Mouse (Mus musculus) midbrain, postnatal 0 days (tissue): Measurements from ENCODE around the gene Tmem219. TPM values are rescaled to one million over a fixed set of nuclear protein-coding genes. Genes with fewer than 3 reads are reported as not detected.

Source experiments
- ATAC-seq: fragments of 200-750 bp; cut with Nextera tagmentation; 2 replicates; pipeline ENCODE4 v1.8.0; 2017; ENCODE audit warnings: moderate number of reproducible peaks, mild to moderate bottlenecking, moderate TSS enrichment, moderate library complexity; ENCODE audit not compliant: low FRiP score
- DNase-seq: peaks from one replicate; pipeline ENCODE4 v3.0.0-alpha.2; 2015; ENCODE audit warnings: low spot score
- H3K27ac ChIP-seq: fragments of 300-500 bp; sonication (generic); 2 replicates; pipeline ENCODE4 v1.5.1; 2014; ENCODE audit warnings: low read depth, mild to moderate bottlenecking, low read length, mixed read lengths
- H3K27me3 ChIP-seq: fragments of 300-500 bp; sonication (generic); 2 replicates; pipeline ENCODE4 v1.6.1; 2014; ENCODE audit warnings: low read length, control low read depth, mixed read lengths; ENCODE audit not compliant: insufficient read depth
- H3K36me3 ChIP-seq: fragments of 300-500 bp; sonication (generic); 2 replicates; pipeline ENCODE4 v1.6.1; 2014; ENCODE audit warnings: low read length, control low read depth, mixed read lengths; ENCODE audit not compliant: insufficient read depth
- H3K4me1 ChIP-seq: fragments of 300-500 bp; sonication (generic); 2 replicates; pipeline ENCODE4 v1.6.1; 2014; ENCODE audit warnings: mild to moderate bottlenecking, control low read depth, antibody characterized with exemption, low read length, mixed read lengths; ENCODE audit not compliant: insufficient read depth
- H3K4me2 ChIP-seq: fragments of 300-500 bp; sonication (generic); 2 replicates; pipeline ENCODE4 v1.6.1; 2014; ENCODE audit warnings: low read depth, mild to moderate bottlenecking, low read length, mixed read lengths; ENCODE audit not compliant: poor library complexity, severe bottlenecking
- H3K4me3 ChIP-seq: fragments of 300-500 bp; sonication (generic); 2 replicates; pipeline ENCODE4 v1.5.1; 2014; ENCODE audit warnings: low read depth, mild to moderate bottlenecking, low read length, moderate library complexity
- H3K9ac ChIP-seq: fragments of 300-500 bp; sonication (generic); replicated peaks from 2 replicates; pipeline ENCODE4 v1.6.1; 2014; ENCODE audit warnings: mild to moderate bottlenecking, low read length, moderate library complexity, mixed read lengths; ENCODE audit not compliant: poor library complexity, severe bottlenecking
- H3K9me3 ChIP-seq: fragments of 300-500 bp; sonication (generic); 2 replicates; pipeline ENCODE4 v1.6.1; 2016; ENCODE audit warnings: low read length, control low read depth
- CTCF ChIP-seq: IDR thresholded peaks from 2 replicates; pipeline ENCODE4 v1.5.1; 2016; ENCODE audit warnings: antibody characterized with exemption, mild to moderate bottlenecking
- WGBS: fragments of 180-500 bp; shearing (Covaris S2); extraction: QIAGEN DNeasy Blood & Tissue Kit; methylation state at CpG from one replicate; pipeline ENCODE4 v1.1.7; 2014; 5-methylcytosine and 5-hydroxymethylcytosine counted together
- polyA plus RNA-seq: library from polyadenylated mRNA; unstranded; fragments of >200 nt; fragmentation: Nextera tagmentation; extraction: Ambion mirVana; gene quantifications from 2 replicates; pipeline ENCODE4 v1.2.1, GENCODE M21; 2015
- total RNA-seq: library from RNA; depleted of rRNA; stranded (reverse); fragments of >200 nt; gene quantifications from 2 replicates; pipeline ENCODE4 v1.2.3, GENCODE M21; 2014

Gene Tmem219
- total and polyA plus RNA-seq, 2 experiments from 2014 or later, result 24.7 to 36.4 TPM

- ATAC-seq (no peak), DNase-seq (no peak)
- peaks cover 3% of the 10 kb centered on the region; the same call in 1 of the 2 replicates for H3K4me1 ChIP-seq
- H3K9ac ChIP-seq, result no peak overlapping the region
- WGBS, result 77% methylated on average over 9 of the region's 9 CpGs
- no peaks in the 10 kb centered on the region for H3K27me3 ChIP-seq
- peaks cover 49% of the 10 kb centered on the region for H3K36me3 ChIP-seq
- H3K4me2 ChIP-seq, result no peak overlapping the region
- H3K9me3 ChIP-seq, result no peaks in the 10 kb centered on the region
- H3K27ac ChIP-seq, result no peak overlapping the region
- no peak overlapping the region for H3K4me3 ChIP-seq
- TF ChIP-seq CTCF, result no peak
These were observed 65.8 kb downstream of the Tmem219 start for GRCm38 (mm10) chr7:126856741-126857420.

GRCm38 (mm10) chr7:126855641-126856040 lies 67.1 kb downstream of the Tmem219 start:
- Histone ChIP-seq H3K9ac (no peak overlapping the region), H3K36me3 (peaks cover 59% of the 10 kb centered on the region), H3K9me3 (no peaks in the 10 kb centered on the region), H3K4me1 (no peaks in the 10 kb centered on the region), H3K4me3 (no peak overlapping the region), H3K4me2 (no peak overlapping the region), H3K27ac (no peak overlapping the region), H3K27me3 (no peaks in the 10 kb centered on the region)
- no peak for ATAC-seq
- TF ChIP-seq CTCF, result no peak
- 78% methylated on average over 3 of the region's 3 CpGs for WGBS
- no peak for DNase-seq

GRCm38 (mm10) chr7:126853454-126853853 lies 69.3 kb downstream of the Tmem219 start:
- Histone ChIP-seq H3K4me2 (no peak overlapping the region), H3K27ac (no peak overlapping the region), H3K9ac (no peak overlapping the region), H3K9me3 (no peaks in the 10 kb centered on the region), H3K4me3 (no peak overlapping the region), H3K4me1 (peaks cover 6% of the 10 kb centered on the region), H3K27me3 (no peaks in the 10 kb centered on the region), H3K36me3 (peaks cover 59% of the 10 kb centered on the region)
- DNase-seq (no peak), ATAC-seq (no peak)
- WGBS, result 90% methylated on average over 5 of the region's 5 CpGs
- no peak for TF ChIP-seq CTCF

GRCm38 (mm10) chr7:126851192-126851591 lies 71.5 kb downstream of the Tmem219 start:
- no peak for ATAC-seq

GRCm38 (mm10) chr7:126850161-126850560 lies 72.6 kb downstream of the Tmem219 start:
- H3K4me1 ChIP-seq, result peaks cover 8% of the 10 kb centered on the region
- H3K27ac ChIP-seq, result no peak overlapping the region
- H3K9ac ChIP-seq, result no peak overlapping the region
- no peaks in the 10 kb centered on the region for H3K27me3 ChIP-seq
- TF ChIP-seq CTCF, result no peak
- H3K4me2 ChIP-seq, result no peak overlapping the region
- H3K36me3 ChIP-seq, result peaks cover 40% of the 10 kb centered on the region; the same call in 1 of the 2 replicates
- ATAC-seq (no peak), DNase-seq (no peak)
- WGBS, result 91% methylated on average over 6 of the region's 6 CpGs
- no peak overlapping the region for H3K4me3 ChIP-seq
- no peaks in the 10 kb centered on the region for H3K9me3 ChIP-seq

More at GRCm38 (mm10) chr7:126851192-126851591, 71.5 kb downstream of the Tmem219 start:
- no peak for DNase-seq
- 40% methylated on average over 12 of the region's 12 CpGs for WGBS
- Histone ChIP-seq H3K4me1 (peaks cover 8% of the 10 kb centered on the region), H3K4me3 (no peak overlapping the region), H3K27me3 (no peaks in the 10 kb centered on the region), H3K27ac (no peak overlapping the region), H3K4me2 (no peak overlapping the region), H3K9ac (no peak overlapping the region), H3K9me3 (no peaks in the 10 kb centered on the region), H3K36me3 (peaks cover 43% of the 10 kb centered on the region)
- no peak for TF ChIP-seq CTCF

GRCm38 (mm10) chr7:126848794-126849193 lies 73.9 kb downstream of the Tmem219 start:
- Histone ChIP-seq H3K4me1 (peaks cover 8% of the 10 kb centered on the region), H3K4me2 (peak overlapping the region; percentile 91), H3K36me3 (peaks cover 27% of the 10 kb centered on the region; the same call in 1 of the 2 replicates), H3K27me3 (no peaks in the 10 kb centered on the region), H3K9ac (peak overlapping the region; percentile 73), H3K4me3 (peak overlapping the region; percentile 49), H3K9me3 (no peaks in the 10 kb centered on the region), H3K27ac (0 out of 2 replicates have a peak overlapping the region, but pooled peaks have one; percentile 52)
- ATAC-seq (no peak), DNase-seq (no peak)
- no peak for TF ChIP-seq CTCF
- 13% methylated on average over 10 of the region's 10 CpGs for WGBS
